Mouse (Mus musculus) gastrocnemius, adult 8-10 months (tissue): ENCODE measurements around the gene Pcbd2. TPM values are rescaled to one million over a fixed set of nuclear protein-coding genes. Genes with fewer than 3 reads are reported as not detected.

Experiments used
- DNase-seq, 2 experiments: peaks; one replicate each; pipeline ENCODE4 v3.0.0; 2022; ENCODE audit warnings: low spot score in 2 of 2
- total RNA-seq, 4 experiments: library from RNA; stranded (reverse); gene quantifications; 2 replicates each; pipeline ENCODE4 v1.2.4; 2022

The Pcbd2 gene
- total RNA-seq, 4 experiments from 2014 or later = 17.5 to 22.8 (median 19.3) TPM

DNA sequence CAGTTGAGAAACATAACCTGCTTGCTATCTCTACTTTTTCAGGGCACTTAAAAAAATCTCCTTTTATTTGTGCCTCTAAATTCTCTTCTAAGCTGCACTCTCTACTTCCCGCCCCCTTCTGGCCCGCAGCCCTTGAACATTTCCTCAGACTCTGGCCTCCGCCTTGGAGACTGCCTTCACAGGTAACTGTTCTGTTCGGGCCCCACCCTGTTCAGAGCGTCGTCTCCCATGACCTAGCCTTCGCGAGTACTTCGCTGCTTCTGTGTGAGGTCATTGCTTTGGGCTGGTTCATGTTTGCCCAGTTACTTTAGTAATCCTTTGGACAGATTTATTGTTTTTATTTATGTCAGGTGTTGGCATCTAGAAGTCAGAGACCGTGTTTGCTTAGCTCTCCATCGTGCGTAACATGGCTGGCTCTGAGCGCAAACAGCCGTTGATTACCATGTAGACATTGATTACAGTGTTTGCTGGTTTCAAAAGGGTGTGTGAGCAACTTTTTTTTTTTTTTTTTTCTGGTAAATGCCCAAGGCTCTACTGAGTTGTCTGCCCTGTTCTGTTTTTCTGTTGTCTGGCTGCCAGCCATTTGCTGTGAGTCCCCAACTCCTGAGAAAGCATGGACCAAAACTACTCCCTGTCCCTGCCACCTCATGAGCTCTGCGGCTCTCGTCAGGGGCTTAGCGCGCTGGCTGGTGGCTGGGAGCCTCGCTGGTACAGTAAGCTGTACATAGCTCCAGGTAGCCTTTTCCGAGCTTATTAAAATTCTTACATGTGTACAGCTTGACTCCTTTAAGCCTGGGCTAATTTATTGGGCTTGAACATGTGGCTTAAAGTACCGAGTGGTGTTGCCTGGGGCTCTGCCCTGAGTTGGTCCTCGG lies 6.7 kb downstream of the Pcbd2 start:
- no peak for DNase-seq

DNA sequence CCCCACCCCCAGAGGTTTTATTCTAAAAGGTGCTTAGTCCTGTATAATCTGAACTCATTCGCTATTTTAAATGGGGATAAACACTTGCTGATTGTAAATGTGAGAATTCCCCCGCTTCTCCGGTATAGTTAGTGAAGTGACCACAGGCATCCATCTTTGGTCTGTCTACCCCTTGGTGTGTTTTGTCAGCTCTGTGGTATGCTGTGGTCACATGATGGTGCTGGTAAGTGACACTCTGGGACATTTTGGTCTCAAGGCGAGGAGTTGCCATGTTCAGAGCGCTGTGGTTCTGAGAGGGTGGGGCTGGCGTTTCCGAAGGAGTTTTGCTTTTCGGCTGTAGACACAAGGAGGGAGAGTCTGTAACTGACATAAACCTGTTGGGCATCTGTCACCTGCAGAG lies 10.7 kb downstream of the Pcbd2 start:
- DNase-seq = no peak

DNA sequence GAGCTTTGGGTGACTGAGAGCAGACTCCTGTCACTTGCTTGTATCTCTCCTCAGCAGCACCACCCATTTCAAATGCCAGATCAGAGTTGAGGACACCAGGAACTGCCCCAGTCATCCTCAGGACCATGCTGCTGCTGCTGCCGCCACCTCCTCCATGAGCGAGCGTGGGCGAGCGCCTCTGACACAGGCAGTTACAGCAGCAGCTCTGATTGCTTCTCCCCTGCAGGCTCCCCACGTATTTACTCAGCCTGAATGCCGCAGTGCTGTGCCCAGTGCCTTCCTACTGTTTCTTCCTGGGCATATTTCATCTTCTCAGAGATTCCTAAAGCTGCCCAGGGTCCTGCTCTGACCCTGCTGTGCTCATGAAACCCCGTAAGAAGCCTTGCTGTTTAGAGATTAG lies 15.1 kb downstream of the Pcbd2 start:
- DNase-seq = no peak

DNA sequence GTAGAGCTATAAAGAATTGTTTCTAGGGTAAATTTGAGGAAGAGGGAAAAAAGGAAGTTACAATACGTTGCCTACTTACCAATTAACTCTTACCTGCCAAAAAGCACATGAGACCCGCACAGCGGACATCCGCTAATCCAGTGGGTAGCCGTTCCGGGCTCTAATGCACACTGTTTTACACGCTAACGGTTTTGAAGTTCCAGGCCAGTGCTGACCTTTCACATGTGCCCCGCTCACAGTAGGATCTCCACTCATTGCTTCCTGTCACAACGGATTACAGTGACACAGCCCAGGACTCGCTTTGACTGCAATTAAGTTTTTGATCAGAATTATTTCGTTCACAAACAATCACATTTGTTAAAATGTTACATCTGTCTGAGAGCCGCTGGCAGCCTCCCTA lies 27.2 kb downstream of the Pcbd2 start:
- no peak for DNase-seq

DNA sequence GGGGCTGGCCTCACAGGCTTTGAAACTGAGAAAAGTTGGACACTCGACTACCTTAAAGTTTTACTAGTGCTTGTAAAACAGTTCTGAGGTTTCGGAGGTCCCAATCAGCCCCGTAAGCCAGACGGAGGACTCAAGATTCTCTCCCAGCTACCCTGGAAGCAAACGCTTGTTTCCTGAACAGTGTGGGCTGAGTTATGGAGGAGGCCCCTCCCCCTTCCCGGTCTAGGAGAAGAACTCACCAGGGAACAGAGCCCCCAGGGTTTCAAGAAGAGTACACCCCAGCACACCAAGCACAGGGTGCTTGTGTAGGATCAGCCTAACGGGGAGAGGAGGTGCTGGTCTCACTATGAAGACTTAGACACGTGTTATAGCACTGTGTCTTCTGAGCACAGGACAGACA lies 29.6 kb downstream of the Pcbd2 start:
- no peak for DNase-seq

DNA sequence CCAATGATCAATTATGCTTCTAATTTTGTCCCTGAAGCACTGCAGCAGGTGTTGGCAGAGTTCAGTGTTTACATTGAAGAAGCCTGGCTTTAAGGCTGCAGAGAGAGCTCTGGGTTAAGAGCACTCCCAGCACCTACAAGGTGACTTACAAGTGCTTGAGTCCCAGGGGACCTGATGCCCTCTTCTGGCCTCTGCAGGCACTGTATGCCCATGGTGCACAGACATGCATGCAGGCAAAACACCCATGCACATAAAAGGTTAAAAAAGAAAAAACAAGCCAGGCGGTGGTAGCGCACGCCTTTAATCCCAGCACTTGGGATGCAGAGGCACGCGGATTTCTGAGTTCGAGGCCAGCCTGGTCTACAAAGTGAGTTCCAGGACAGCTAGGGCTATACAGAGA lies 30.5 kb downstream of the Pcbd2 start:
- DNase-seq = no peak

DNA sequence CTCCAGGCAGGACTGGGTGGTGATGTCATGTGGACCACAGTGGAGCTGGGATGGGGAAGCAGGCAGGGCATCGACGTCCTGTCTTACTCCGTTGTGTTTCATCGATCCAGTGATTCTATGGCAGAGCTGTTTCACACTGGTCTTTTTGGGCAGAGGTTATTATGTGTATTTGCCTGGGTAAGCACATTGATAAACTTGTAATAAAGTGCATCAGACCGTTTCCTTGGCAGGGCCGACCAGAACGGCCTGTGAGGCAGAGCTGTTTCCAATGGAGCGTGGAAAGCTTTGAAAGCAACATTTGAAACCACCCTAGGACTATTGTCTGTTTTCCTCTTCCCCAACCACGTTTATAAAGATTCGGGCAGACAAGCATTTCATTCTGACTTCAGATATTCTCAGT lies 33.4 kb downstream of the Pcbd2 start:
- no peak for DNase-seq

DNA sequence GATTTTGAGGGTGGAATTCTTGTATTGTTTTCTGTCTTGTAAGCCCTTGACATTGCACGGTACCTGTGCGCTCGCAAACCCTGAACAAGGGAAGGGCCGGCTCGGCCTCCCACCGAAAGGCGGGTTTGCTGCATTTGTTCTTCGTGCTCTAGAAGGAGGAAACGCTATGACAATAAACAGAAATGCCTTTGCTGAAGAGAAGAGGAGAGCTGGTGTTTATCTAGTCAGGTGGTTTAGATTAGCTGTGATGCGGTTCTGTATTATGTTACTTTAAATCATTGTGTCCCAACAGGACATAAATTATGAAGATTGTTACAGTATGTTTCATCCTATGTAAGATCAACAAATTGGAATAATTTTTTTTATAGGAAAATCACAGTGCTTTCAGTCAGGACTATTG lies 34.3 kb downstream of the Pcbd2 start:
- no peak for DNase-seq

DNA sequence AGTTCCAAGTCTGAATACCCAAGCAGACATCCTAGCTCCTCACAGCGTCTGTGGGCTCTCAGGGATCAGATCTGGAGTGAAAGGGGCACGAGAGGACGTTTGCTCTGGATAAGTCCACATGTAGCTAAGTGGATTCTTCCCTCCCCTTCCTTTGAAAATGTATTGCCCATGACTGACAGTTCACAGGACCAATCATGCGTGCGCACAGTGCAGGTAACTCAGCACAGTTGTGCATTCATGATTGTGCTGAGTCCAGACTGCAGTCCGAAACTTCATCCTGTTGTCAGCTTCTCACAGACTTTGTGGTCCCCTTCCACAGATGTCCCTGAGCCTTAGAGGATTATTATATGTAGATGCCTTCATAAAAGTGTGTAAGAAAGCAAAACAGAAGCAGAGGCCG lies 47.2 kb downstream of the Pcbd2 start:
- DNase-seq = no peak

DNA sequence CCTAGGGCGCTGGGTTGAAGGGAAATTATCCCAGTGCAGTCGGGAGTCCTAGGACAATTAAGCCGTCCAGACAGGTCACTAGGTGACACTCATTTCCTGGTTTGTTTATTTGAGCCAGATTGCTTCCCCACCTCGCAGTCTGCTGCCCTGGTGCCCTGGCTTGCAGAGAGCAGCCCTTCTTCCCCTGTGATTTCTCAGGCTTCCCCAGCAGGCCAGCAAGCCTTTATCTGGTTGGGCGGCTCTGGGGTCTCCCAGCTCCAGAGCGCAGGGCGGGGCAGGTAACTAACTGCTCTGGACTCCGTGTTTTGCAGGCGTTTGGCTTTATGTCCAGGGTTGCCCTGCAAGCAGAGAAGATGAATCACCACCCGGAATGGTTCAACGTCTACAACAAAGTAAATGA lies 47.9 kb downstream of the Pcbd2 start:
- DNase-seq = no peak

DNA sequence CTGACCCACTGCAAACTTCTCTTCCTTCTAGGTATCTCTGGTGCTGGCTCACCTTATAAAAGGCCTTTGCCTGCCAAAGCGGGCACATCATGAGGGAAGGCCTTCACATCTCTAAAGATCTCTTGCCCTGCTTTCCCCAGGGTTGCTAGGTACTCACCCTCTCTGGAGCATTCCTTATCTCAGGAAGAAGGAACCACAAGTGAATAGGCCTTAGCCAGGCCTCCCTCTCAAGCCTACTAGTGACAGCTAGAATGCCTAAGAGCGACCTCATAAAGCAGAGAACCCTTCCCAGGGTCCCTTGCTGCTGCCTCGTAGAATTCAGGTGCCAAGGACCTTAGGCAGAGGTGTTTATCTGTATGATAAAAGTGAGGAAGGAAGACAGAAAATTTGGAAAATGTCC lies 57.1 kb downstream of the Pcbd2 start, which contains the start of gene Catsper3:
TSS of gene Catsper3 (plus strand) at position 301 of the 400 bp plus-strand sequence.
- no peak for DNase-seq

DNA sequence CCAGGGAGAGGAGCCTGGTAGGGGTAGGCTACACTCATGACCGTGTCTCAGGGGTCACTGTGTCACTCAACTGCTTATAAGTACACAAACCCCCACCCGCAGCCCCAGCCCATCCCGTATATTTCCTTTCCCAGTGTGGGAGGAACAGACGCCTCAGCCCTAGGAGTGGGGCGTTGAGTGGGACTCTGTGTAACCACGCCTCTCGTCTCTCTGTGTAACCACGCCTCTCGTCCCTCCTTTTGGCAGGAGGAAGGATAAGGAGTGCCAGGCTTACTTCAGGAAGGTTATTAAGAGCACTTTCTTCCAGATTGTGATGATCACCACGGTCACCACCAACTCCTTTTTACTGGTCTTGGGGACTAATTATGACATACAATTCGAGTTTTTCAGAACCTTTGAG lies 59.0 kb downstream of the Pcbd2 start:
- no peak for DNase-seq

DNA sequence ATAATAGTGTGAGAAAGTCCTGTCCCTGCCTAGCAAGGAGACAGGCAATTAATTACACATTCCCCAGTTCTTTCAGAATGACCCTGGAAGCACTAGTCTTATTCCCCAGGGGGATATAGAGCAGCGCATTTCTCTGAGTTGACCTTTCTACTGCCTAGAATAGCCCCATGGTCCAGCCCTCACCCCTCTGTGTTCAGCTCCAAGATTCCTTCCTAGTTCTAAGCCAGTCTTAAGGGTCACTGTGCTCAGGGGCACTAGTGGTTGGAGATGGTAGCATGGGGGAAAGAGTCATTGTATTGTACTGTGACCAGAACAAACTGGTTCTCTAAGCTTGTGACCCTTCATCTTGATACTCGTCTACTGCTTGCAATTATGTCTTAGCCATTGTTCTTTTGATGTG lies 74.1 kb downstream of the Pcbd2 start:
- no peak for DNase-seq

DNA sequence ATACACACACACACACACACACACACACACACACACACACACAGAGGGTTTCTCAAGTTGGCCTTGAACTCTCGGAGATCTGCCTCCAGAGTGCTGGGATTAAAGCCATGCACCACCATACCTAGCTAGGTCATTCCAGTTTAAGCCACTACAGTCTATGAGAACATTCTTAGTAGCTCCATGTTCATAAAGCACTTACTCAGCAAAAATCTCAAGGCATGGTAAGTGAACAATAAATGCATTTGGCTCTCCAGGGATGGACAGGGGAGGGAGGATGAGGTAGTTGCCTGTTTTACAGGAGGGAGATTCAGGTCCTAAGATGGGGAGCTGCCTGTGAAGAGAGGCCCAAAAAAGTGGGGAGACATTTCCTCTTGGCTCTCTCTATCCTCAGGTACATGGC lies 76.8 kb downstream of the Pcbd2 start:
- no peak for DNase-seq

DNA sequence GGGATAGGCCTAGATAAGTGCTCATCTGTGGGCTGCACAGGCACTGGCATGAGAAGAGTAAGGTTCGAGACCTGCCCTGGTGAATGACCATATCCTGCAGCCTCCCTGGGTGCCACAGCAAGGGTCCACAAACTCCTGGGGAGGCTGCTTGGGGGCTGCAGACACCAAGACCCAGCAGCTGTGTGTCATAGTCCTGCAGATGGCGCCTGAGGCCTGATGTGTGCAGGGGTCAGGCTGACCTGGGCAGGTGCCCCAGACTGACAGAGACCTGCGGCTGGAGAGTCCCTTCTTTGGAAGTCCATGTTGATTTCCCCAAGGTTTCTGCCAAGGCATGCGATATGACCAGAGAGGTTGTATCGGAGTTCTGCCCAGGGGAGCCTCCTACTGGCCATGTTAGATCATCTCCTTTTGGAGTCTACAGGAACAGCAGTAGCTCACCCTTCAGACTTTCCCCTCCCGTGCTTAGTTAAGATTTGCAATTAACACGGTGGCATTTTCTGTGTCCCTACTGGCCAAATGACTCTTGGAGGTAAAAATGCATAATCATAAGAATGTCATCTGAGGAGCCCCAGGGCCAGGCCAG lies 82.0 kb downstream of the Pcbd2 start:
- DNase-seq = no peak

DNA sequence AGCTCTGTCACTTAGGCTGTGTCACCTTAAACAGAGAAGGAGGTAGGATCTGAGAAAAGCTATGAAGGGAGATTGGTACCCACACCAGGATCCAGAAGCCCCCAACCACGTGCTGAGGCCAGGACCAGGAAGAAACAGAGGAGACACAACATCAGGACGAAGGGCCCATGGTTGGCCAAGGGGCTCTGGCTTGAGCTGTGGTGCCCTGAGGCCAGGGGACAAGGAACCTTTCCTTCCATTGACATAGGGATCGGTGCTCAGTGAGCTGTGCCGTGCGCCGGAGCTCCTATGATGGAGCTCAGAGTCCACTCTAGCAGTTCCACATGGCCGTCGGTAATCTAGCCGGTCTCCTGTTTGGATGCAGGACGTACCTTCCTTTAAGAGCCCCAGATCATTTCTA lies 82.5 kb downstream of the Pcbd2 start:
- no peak for DNase-seq

DNA sequence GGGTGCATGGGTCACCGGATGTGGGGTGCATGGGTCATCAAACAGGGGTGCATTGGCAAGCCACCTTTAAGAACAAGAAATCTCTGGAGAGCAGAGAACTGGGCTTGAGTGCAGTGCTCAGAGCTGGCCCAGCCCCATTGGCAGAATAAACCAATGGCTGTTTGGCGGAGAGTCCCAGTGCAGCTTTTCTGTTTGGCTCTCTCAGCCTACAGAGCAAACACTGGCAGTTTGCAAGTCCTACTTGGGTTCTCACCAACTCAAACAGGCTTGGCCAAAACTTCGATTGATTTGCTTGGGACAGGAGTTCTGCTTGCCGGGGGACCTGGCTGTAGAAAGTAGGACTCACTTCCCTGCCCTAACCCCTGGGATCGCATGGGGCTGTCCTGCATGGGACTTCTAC lies 83.8 kb downstream of the Pcbd2 start:
- no peak for DNase-seq

DNA sequence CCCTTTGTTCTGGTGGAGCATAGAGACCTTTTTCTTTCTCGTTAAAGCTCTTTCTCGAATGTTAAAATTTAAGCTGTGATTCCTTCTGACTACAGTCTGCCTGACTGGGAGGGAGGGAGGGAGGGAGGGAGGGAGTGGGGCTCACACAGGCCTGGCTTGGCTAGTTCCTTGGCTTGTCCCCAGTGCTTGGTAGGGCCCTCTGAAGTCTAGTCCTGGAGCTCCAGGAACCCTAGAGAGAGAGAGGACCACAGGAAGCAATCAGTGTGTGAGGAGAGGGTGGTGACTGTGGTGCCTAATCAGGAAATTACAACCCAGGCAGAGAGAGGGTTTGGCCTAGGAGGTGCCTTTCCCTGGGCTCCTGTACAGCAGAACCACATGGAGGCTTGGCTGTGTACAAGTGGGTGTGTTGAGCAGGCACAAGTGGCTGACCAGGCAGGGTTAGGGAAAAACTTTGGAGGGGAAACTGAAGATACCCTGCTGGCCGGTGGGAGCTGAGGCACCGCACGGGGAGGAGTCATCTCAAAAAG lies 86.4 kb downstream of the Pcbd2 start:
- no peak for DNase-seq

DNA sequence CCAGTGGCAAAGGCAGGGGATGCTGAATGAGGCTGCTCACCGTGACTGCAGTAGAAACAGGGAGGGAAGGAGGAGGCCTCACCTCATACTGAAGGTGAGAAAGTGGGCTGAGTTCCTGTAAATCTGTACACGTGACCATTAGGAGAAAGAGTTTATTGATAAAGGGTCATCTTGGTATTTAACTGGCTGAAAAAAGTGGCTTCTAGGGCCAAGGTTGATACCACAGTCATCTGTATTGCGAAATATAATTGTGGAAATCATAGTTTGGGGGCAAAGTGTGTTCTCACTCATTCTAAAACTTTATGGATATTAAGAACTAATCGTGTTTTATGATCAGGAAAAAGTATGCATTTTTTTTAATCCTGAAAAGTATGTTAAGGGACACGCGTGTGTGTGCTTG lies 87.7 kb downstream of the Pcbd2 start:
- no peak for DNase-seq

DNA sequence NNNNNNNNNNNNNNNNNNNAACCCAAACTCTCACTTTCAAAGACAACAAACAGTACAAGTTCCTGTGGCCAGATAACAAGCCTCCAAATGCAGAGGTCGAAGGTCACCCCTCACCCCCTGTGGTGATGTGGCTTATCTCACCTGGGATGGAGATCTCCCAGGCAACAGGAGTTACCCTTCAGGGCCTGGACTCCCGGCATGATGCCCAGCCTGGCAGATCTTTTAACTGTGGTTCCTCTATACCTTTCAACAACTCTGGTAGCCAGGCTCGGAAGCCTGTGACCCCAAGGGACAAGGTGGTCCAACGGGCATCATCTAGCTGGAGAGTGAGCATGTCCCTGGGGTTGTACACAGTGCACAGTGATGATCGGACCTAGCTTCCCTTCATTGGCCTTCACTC lies 95.3 kb downstream of the Pcbd2 start:
- no peak for DNase-seq

DNA sequence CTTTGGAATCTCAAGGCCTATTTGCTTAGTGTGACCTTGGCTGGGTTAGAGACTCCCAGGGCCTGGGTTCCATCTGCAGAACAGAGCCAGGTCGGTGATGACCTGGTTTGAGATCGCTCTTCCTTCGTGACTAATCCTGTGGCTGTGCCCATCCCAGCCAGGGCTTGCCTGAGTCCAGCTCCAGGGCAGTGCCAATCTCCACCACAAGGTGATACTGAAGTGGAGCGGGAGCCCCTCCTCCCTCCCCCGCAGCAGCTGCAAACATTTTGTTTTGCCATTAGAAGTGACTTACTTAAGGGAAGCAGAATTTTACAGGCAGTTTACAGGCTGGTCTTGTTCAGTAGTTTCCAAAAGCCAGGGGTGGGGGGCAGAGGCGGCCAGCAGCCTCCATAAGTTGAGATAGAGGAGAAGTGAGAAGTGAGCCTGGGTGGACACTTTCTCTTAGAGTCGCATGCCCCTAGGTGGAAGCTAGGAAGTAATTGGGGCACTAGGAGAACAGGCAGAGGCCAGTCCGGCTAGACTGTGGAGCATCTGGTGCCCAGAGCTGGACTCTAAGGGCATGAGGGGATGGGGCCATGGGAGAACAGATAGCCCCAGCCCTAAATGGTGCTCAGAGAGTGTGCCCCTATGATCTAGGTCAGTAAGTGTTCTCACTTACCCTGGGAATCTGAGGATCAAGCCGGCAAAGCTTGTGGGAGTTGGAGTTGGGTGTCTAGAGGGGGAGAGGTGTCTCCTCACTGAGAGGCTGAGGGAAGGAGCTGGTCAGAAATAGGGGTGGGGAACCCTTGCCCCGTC lies 97.2 kb downstream of the Pcbd2 start:
- no peak for DNase-seq

DNA sequence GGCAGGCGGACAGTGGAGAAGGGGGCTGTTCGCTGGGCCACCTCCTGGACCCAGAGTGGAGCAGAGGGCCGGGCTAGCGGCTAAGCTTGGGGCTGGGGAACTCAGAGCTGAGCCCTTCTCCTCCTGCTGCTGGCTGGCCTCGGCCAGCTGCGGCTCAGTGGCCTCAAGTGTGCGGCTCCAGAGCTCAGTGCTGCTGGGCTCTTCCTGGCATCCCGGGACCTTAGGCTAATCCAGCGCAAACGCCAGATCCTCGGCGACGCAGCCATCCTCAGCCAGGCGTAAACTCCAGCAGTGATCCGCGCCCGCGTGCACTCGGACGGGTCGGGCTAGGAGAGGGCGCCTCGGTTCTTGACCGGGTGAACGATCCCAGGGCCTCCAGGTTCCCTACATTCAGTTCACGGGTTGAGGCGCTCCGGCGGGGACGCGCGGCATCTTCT lies 98.1 kb downstream of the Pcbd2 start:
- DNase-seq = no peak
